Mouse (Mus musculus) midbrain, postnatal 0 days (tissue): ENCODE measurements around the gene Gm20388. TPM values are rescaled to one million over a fixed set of nuclear protein-coding genes. Genes with fewer than 3 reads are reported as not detected.

ENCODE experiments used
- ATAC-seq: fragments of 200-750 bp; cut with Nextera tagmentation; 2 replicates; pipeline ENCODE4 v1.8.0; 2017; ENCODE audit warnings: moderate number of reproducible peaks, mild to moderate bottlenecking, moderate TSS enrichment, moderate library complexity; ENCODE audit not compliant: low FRiP score
- DNase-seq: peaks from one replicate; pipeline ENCODE4 v3.0.0-alpha.2; 2015; ENCODE audit warnings: low spot score
- H3K27ac ChIP-seq: fragments of 300-500 bp; sonication (generic); 2 replicates; pipeline ENCODE4 v1.5.1; 2014; ENCODE audit warnings: low read depth, mild to moderate bottlenecking, low read length, mixed read lengths
- H3K27me3 ChIP-seq: fragments of 300-500 bp; sonication (generic); 2 replicates; pipeline ENCODE4 v1.6.1; 2014; ENCODE audit warnings: low read length, control low read depth, mixed read lengths; ENCODE audit not compliant: insufficient read depth
- H3K36me3 ChIP-seq: fragments of 300-500 bp; sonication (generic); 2 replicates; pipeline ENCODE4 v1.6.1; 2014; ENCODE audit warnings: low read length, control low read depth, mixed read lengths; ENCODE audit not compliant: insufficient read depth
- H3K4me1 ChIP-seq: fragments of 300-500 bp; sonication (generic); 2 replicates; pipeline ENCODE4 v1.6.1; 2014; ENCODE audit warnings: mild to moderate bottlenecking, control low read depth, antibody characterized with exemption, low read length, mixed read lengths; ENCODE audit not compliant: insufficient read depth
- H3K4me2 ChIP-seq: fragments of 300-500 bp; sonication (generic); 2 replicates; pipeline ENCODE4 v1.6.1; 2014; ENCODE audit warnings: low read depth, mild to moderate bottlenecking, low read length, mixed read lengths; ENCODE audit not compliant: poor library complexity, severe bottlenecking
- H3K4me3 ChIP-seq: fragments of 300-500 bp; sonication (generic); 2 replicates; pipeline ENCODE4 v1.5.1; 2014; ENCODE audit warnings: low read depth, mild to moderate bottlenecking, low read length, moderate library complexity
- H3K9ac ChIP-seq: fragments of 300-500 bp; sonication (generic); replicated peaks from 2 replicates; pipeline ENCODE4 v1.6.1; 2014; ENCODE audit warnings: mild to moderate bottlenecking, low read length, moderate library complexity, mixed read lengths; ENCODE audit not compliant: poor library complexity, severe bottlenecking
- H3K9me3 ChIP-seq: fragments of 300-500 bp; sonication (generic); 2 replicates; pipeline ENCODE4 v1.6.1; 2016; ENCODE audit warnings: low read length, control low read depth
- CTCF ChIP-seq: IDR thresholded peaks from 2 replicates; pipeline ENCODE4 v1.5.1; 2016; ENCODE audit warnings: antibody characterized with exemption, mild to moderate bottlenecking
- WGBS: fragments of 180-500 bp; shearing (Covaris S2); extraction: QIAGEN DNeasy Blood & Tissue Kit; methylation state at CpG from one replicate; pipeline ENCODE4 v1.1.7; 2014; 5-methylcytosine and 5-hydroxymethylcytosine counted together
- polyA plus RNA-seq: library from polyadenylated mRNA; unstranded; fragments of >200 nt; fragmentation: Nextera tagmentation; extraction: Ambion mirVana; gene quantifications from 2 replicates; pipeline ENCODE4 v1.2.1, GENCODE M21; 2015
- total RNA-seq: library from RNA; depleted of rRNA; stranded (reverse); fragments of >200 nt; gene quantifications from 2 replicates; pipeline ENCODE4 v1.2.3, GENCODE M21; 2014

The Gm20388 gene
- total and polyA plus RNA-seq, 2 experiments from 2014 or later: 74.2 TPM; not detected in 1

DNA sequence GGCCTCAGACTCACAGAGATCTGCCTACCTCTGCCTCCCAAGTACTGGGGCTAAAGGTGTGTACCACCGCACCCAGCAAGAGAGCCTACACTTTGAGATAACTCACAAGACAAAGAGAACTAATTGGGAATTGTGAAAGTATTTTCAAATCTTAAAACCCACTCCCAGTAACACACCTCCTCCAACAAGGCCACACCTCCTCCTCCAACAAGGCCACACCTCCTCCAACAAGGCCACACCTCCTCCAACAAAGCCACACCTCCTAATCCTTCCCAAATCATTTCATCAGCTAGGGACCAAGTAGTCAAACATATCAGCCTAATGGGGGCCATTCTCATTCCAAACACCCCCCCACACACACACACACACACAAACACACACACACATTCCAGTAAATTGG is 3863.8 kb downstream of the Gm20388 start:
- no peak for ATAC-seq

DNA sequence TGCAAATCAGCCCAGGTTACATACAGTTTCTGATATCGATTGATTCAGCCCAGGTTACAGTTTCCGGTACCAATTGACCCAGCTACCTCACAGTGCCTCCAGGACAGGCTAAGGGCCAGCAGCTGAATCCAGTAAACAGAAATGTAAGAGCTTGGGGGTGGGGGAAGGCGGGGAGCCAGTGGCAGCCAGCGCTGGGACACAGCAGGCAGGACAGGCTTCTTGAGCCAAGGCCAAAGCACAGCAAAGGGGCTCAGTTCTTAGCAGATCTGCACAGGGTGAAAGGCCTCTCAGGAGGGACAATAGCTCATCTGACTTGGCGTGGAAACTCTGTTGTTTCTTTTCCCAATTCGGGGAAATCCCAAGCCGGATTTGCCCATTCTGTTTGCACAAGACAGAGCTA is 3866.7 kb downstream of the Gm20388 start:
- TF ChIP-seq CTCF: no peak
- peak; percentile 56 for DNase-seq
- no peak overlapping the region for H3K4me3 ChIP-seq
- no peaks in the 10 kb centered on the region for H3K4me1 ChIP-seq
- H3K27me3 ChIP-seq: no peaks in the 10 kb centered on the region
- no peaks in the 10 kb centered on the region for H3K9me3 ChIP-seq
- H3K36me3 ChIP-seq: no peaks in the 10 kb centered on the region
- ATAC-seq: no peak
- no peak overlapping the region for H3K27ac ChIP-seq
- WGBS: 34% methylated on average over 7 of the region's 7 CpGs
- H3K9ac ChIP-seq: no peak overlapping the region
- no peak overlapping the region for H3K4me2 ChIP-seq

More for the DNA sequence above, 3863.8 kb downstream of the Gm20388 start:
- no peak overlapping the region for H3K27ac ChIP-seq
- no peak overlapping the region for H3K4me2 ChIP-seq
- 95% methylated on average over 1 of the region's 1 CpGs for WGBS
- no peaks in the 10 kb centered on the region for H3K27me3 ChIP-seq
- no peak for TF ChIP-seq CTCF
- DNase-seq: no peak
- no peaks in the 10 kb centered on the region for H3K4me1 ChIP-seq
- no peaks in the 10 kb centered on the region for H3K36me3 ChIP-seq
- no peak overlapping the region for H3K9ac ChIP-seq
- no peaks in the 10 kb centered on the region for H3K9me3 ChIP-seq
- no peak overlapping the region for H3K4me3 ChIP-seq

GRCm38 (mm10) chr8:123780471-123780870 is 3869.8 kb downstream of the Gm20388 start:
- Histone ChIP-seq H3K4me1 (no peaks in the 10 kb centered on the region), H3K9ac (no peak overlapping the region), H3K9me3 (no peaks in the 10 kb centered on the region), H3K27ac (no peak overlapping the region), H3K36me3 (no peaks in the 10 kb centered on the region), H3K4me2 (no peak overlapping the region), H3K27me3 (no peaks in the 10 kb centered on the region), H3K4me3 (no peak overlapping the region)
- WGBS: 77% methylated on average over 3 of the region's 3 CpGs
- TF ChIP-seq CTCF: no peak
- ATAC-seq (no peak), DNase-seq (no peak)

GRCm38 (mm10) chr8:123781256-123781655 is 3870.6 kb downstream of the Gm20388 start:
- no peak overlapping the region for H3K27ac ChIP-seq
- DNase-seq (no peak), ATAC-seq (no peak)
- no peaks in the 10 kb centered on the region for H3K4me1 ChIP-seq
- 66% methylated on average over 8 of the region's 8 CpGs for WGBS
- no peak overlapping the region for H3K9ac ChIP-seq
- H3K36me3 ChIP-seq: no peaks in the 10 kb centered on the region
- no peak for TF ChIP-seq CTCF
- no peak overlapping the region for H3K4me3 ChIP-seq
- H3K4me2 ChIP-seq: no peak overlapping the region
- no peaks in the 10 kb centered on the region for H3K27me3 ChIP-seq
- H3K9me3 ChIP-seq: no peaks in the 10 kb centered on the region

- Histone ChIP-seq H3K4me3 (no peak overlapping the region), H3K4me2 (no peak overlapping the region), H3K36me3 (no peaks in the 10 kb centered on the region), H3K27me3 (no peaks in the 10 kb centered on the region), H3K9ac (no peak overlapping the region), H3K27ac (no peak overlapping the region), H3K9me3 (no peaks in the 10 kb centered on the region), H3K4me1 (no peaks in the 10 kb centered on the region)
- peak; percentile 94 for DNase-seq
- ATAC-seq: peak; percentile 82
- 6% methylated on average over 6 of the region's 6 CpGs for WGBS
- peak; percentile 97 for TF ChIP-seq CTCF
These were observed 3873.0 kb downstream of the Gm20388 start for GRCm38 (mm10) chr8:123783525-123784249.

GRCm38 (mm10) chr8:123786166-123786565 is 3875.5 kb downstream of the Gm20388 start:
- Histone ChIP-seq H3K36me3 (no peaks in the 10 kb centered on the region), H3K4me3 (no peak overlapping the region), H3K4me1 (no peaks in the 10 kb centered on the region), H3K9me3 (no peaks in the 10 kb centered on the region), H3K27ac (no peak overlapping the region), H3K4me2 (no peak overlapping the region), H3K27me3 (no peaks in the 10 kb centered on the region), H3K9ac (no peak overlapping the region)
- DNase-seq (peak; percentile 45), ATAC-seq (peak; percentile 39; the same call in 1 of the 2 replicates)
- 72% methylated on average over 6 of the region's 6 CpGs for WGBS
- no peak for TF ChIP-seq CTCF
